Mouse (Mus musculus) heart, adult 18-20 months (tissue): ENCODE measurements around the gene Atp6v0d1. TPM values are rescaled to one million over a fixed set of nuclear protein-coding genes. Genes with fewer than 3 reads are reported as not detected.

Source experiments
- microRNA-seq, 2 experiments: library from miRNA; unstranded; fragments of <30 nt; microRNA quantifications; one replicate each; pipeline ENCODE4 v1.2.0; 2022
- total RNA-seq, 2 experiments: library from RNA; stranded (reverse); gene quantifications; 2 replicates each; pipeline ENCODE4 v1.2.3; 2021

The Atp6v0d1 gene
- total RNA-seq, 2 experiments from 2014 or later: 50.4 to 53.2 TPM

Small RNA genes lying within 50 kb of the gene (microRNA-seq; reads per million reads assigned to microRNA genes)
- 0.38 to 0.81 reads per million in 2 experiments for gene Mir1966

Other genes with a start within 250 kb of the Atp6v0d1 start
- under 1 TPM; 0.59 to 0.60 TPM for gene Lrrc29, start 239.8 kb downstream of the Atp6v0d1 start, total RNA-seq
- 10 to 100 TPM; 24.3 to 26.6 TPM for gene Tmem208, start 239.7 kb downstream of the Atp6v0d1 start, total RNA-seq
- 1 to 10 TPM; 4.5 to 5.2 TPM for gene Fhod1, start 218.1 kb downstream of the Atp6v0d1 start, total RNA-seq
- under 1 TPM; 0.37 to 0.39 TPM for gene Slc9a5, start 217.2 kb downstream of the Atp6v0d1 start, total RNA-seq
- not detected for gene Plekhg4, start 192.8 kb downstream of the Atp6v0d1 start, total RNA-seq
- not detected for gene Kctd19, start 152.5 kb downstream of the Atp6v0d1 start, total RNA-seq
- gene Lrrc36, start 152.5 kb downstream of the Atp6v0d1 start, total RNA-seq: under 1 TPM; 0.27 to 0.64 TPM
- gene Tppp3, start 94.5 kb downstream of the Atp6v0d1 start, total RNA-seq: 10 to 100 TPM; 38.0 to 41.4 TPM
- 10 to 100 TPM; 12.5 to 14.2 TPM for gene Zdhhc1, start 69.1 kb downstream of the Atp6v0d1 start, total RNA-seq
- gene Hsd11b2, start 47.3 kb downstream of the Atp6v0d1 start, total RNA-seq: under 1 TPM; 0.21 to 0.22 TPM
- 10 to 100 TPM; 40.1 to 42.6 TPM for gene Ripor1, start 39.2 kb upstream of the Atp6v0d1 start, total RNA-seq
- gene Ctcf, start 70.5 kb upstream of the Atp6v0d1 start, total RNA-seq: 10 to 100 TPM; 39.9 to 40.9 TPM
- gene Agrp, start 71.3 kb upstream of the Atp6v0d1 start, total RNA-seq: not detected
- 1 to 10 TPM in 1 of 2 experiments, under 1 TPM in 1; 0.12 to 1.1 TPM for gene Carmil2, start 120.2 kb upstream of the Atp6v0d1 start, total RNA-seq
- 10 to 100 TPM; 11.0 to 12.6 TPM for gene Acd, start 135.1 kb upstream of the Atp6v0d1 start, total RNA-seq
- gene Pard6a, start 135.1 kb upstream of the Atp6v0d1 start, total RNA-seq: 1 to 10 TPM; 7.3 to 7.8 TPM
- gene 4933405L10Rik, start 141.6 kb upstream of the Atp6v0d1 start, total RNA-seq: not detected
- gene Enkd1, start 142.2 kb upstream of the Atp6v0d1 start, total RNA-seq: 1 to 10 TPM; 1.3 TPM
- gene Gfod2, start 192.6 kb upstream of the Atp6v0d1 start, total RNA-seq: 1 to 10 TPM; 3.8 to 4.5 TPM